Mouse (Mus musculus) myocyte (in vitro differentiated cells): ENCODE measurements around the gene Nek10. TPM values are rescaled to one million over a fixed set of nuclear protein-coding genes. Genes with fewer than 3 reads are reported as not detected.
"Not testable (repeated sequence)": the region's sequence is repeated elsewhere in the genome, so short reads cannot be mapped to it uniquely, and the experiment has no call there.

Experiments used
- H3K27me3 ChIP-seq: one replicate; pipeline ENCODE4 v1.6.1; 2011; ENCODE audit not compliant: control insufficient read depth, insufficient read depth, insufficient read length
- H3K36me3 ChIP-seq: one replicate; pipeline ENCODE4 v1.6.1; 2011; ENCODE audit not compliant: control insufficient read depth, insufficient read depth
- H3K4me2 ChIP-seq: one replicate; pipeline ENCODE4 v1.6.1; 2011; ENCODE audit warnings: low read depth, control low read depth
- H3K4me3 ChIP-seq: one replicate; pipeline ENCODE4 v1.5.1; 2011; ENCODE audit warnings: mild to moderate bottlenecking, control low read depth, moderate library complexity
- H3K79me2 ChIP-seq: one replicate; pipeline ENCODE4 v1.6.1; 2011; ENCODE audit not compliant: control insufficient read depth, insufficient read depth
- H3ac ChIP-seq: one replicate; pipeline ENCODE4 v1.6.1; 2011; ENCODE audit not compliant: control insufficient read depth, insufficient read length
- CEBPB ChIP-seq: IDR thresholded peaks from 2 replicates; pipeline ENCODE4 v1.6.1; 2011; ENCODE audit warnings: mild to moderate bottlenecking, moderate library complexity; ENCODE audit not compliant: poor library complexity, insufficient read depth, severe bottlenecking
- E2F4 ChIP-seq: IDR thresholded peaks from one replicate; pipeline ENCODE4 v1.6.1; 2011; ENCODE audit warnings: mild to moderate bottlenecking, control low read depth, moderate library complexity; ENCODE audit not compliant: insufficient read depth
- MAX ChIP-seq: IDR thresholded peaks from one replicate; pipeline ENCODE4 v1.6.1; 2011; ENCODE audit warnings: low read depth, mild to moderate bottlenecking, control low read depth
- MYOD1 ChIP-seq, 3 experiments: IDR thresholded peaks; one replicate each; pipeline ENCODE4 v1.6.1; 2011; ENCODE audit warnings: control low read depth in 2 of 3, low read depth in 2 of 3, mild to moderate bottlenecking in 2 of 3, moderate library complexity in 1 of 3; ENCODE audit not compliant: insufficient read length in 2 of 3, control insufficient read depth in 1 of 3
- MYOG ChIP-seq, 3 experiments: IDR thresholded peaks; one replicate each; pipeline ENCODE4 v1.6.1; 2011; ENCODE audit warnings: control low read depth in 2 of 3, low read depth in 2 of 3, mild to moderate bottlenecking in 2 of 3; ENCODE audit not compliant: insufficient read length in 2 of 3, control insufficient read depth in 1 of 3, insufficient read depth in 1 of 3
- POLR2A ChIP-seq: IDR thresholded peaks from one replicate; pipeline ENCODE4 v1.6.1; 2011; ENCODE audit warnings: low read depth, mild to moderate bottlenecking, control low read depth, moderate library complexity; ENCODE audit not compliant: insufficient read length
- POLR2AphosphoS2 ChIP-seq: IDR thresholded peaks from one replicate; pipeline ENCODE4 v1.6.1; 2011; ENCODE audit warnings: low read depth, control low read depth; ENCODE audit not compliant: insufficient read length
- REST ChIP-seq: IDR thresholded peaks from one replicate; pipeline ENCODE4 v1.6.1; 2011; ENCODE audit warnings: mild to moderate bottlenecking, control low read depth, moderate library complexity; ENCODE audit not compliant: insufficient read depth, insufficient read length
- SRF ChIP-seq: IDR thresholded peaks from one replicate; pipeline ENCODE4 v1.6.1; 2011; ENCODE audit warnings: low read depth; ENCODE audit not compliant: control insufficient read depth, insufficient read length
- TCF12 ChIP-seq: IDR thresholded peaks from one replicate; pipeline ENCODE4 v1.6.1; 2011; ENCODE audit warnings: mild to moderate bottlenecking, control low read depth; ENCODE audit not compliant: poor library complexity, insufficient read depth, severe bottlenecking
- TCF3 ChIP-seq: IDR thresholded peaks from one replicate; pipeline ENCODE4 v1.6.1; 2011; ENCODE audit warnings: low read depth, control low read depth; ENCODE audit not compliant: insufficient read length
- USF1 ChIP-seq: IDR thresholded peaks from one replicate; pipeline ENCODE4 v1.6.1; 2011; ENCODE audit warnings: low read depth, mild to moderate bottlenecking, control low read depth, moderate library complexity
- polyA plus RNA-seq: library from polyadenylated mRNA; unstranded; fragments of >200 nt; fragmentation: generic; extraction: Trizol; gene quantifications from one replicate; pipeline ENCODE4 v1.2.1, GENCODE M21; 2012; ENCODE audit warnings: missing spikeins

The Nek10 gene
- 0.10 TPM for polyA plus RNA-seq

GRCm38 (mm10) chr14:14803115-14803514 is at the start of gene Nek10:
TSS of gene Nek10 (plus strand) at chr14:14803415.
- not testable (repeated sequence) for H3K27me3 ChIP-seq, H3ac ChIP-seq, H3K4me3 ChIP-seq, H3K79me2 ChIP-seq, H3K4me2 ChIP-seq
- H3K36me3 ChIP-seq: peaks cover 19% of the 10 kb centered on the region

GRCm38 (mm10) chr14:14781169-14781568 is 22.0 kb upstream of the Nek10 start:
- H3K36me3 ChIP-seq: peaks cover 58% of the 10 kb centered on the region
- no peaks in the 10 kb centered on the region for H3K79me2 ChIP-seq

GRCm38 (mm10) chr14:14784223-14784622 is 19.0 kb upstream of the Nek10 start:
- H3ac ChIP-seq: no peak overlapping the region
- no peaks in the 10 kb centered on the region for H3K79me2 ChIP-seq
- H3K36me3 ChIP-seq: peaks cover 63% of the 10 kb centered on the region
- H3K4me2 ChIP-seq: no peak overlapping the region
- TF ChIP-seq MYOG (IDR thresholded peaks at IDR 0.05; ENCODE audit: control insufficient read depth in 1 of 3, insufficient read depth in 1 of 3, insufficient read length in 2 of 3, low read depth in 2 of 3) (no peak), POLR2A (no peak), MAX (no peak), POLR2AphosphoS2 (no peak), TCF3 (no peak), CEBPB (no peak), TCF12 (no peak), E2F4 (no peak), SRF (no peak), USF1 (no peak), MYOD1 (IDR thresholded peaks at IDR 0.05; ENCODE audit: control insufficient read depth in 1 of 3, insufficient read length in 2 of 3, low read depth in 2 of 3) (no peak), REST (no peak)
- H3K27me3 ChIP-seq: no peaks in the 10 kb centered on the region
- no peak overlapping the region for H3K4me3 ChIP-seq

More at GRCm38 (mm10) chr14:14781169-14781568, 22.0 kb upstream of the Nek10 start:
- H3ac ChIP-seq: no peak overlapping the region
- TF ChIP-seq MYOD1 (IDR thresholded peaks at IDR 0.05; ENCODE audit: control insufficient read depth in 1 of 3, insufficient read length in 2 of 3, low read depth in 2 of 3) (no peak), USF1 (no peak), POLR2A (no peak), SRF (no peak), POLR2AphosphoS2 (no peak), MYOG (IDR thresholded peaks at IDR 0.05; ENCODE audit: control insufficient read depth in 1 of 3, insufficient read depth in 1 of 3, insufficient read length in 2 of 3, low read depth in 2 of 3) (no peak), REST (no peak), MAX (no peak), CEBPB (no peak), TCF12 (no peak), TCF3 (no peak), E2F4 (no peak)
- no peak overlapping the region for H3K4me2 ChIP-seq
- H3K27me3 ChIP-seq: no peaks in the 10 kb centered on the region
- H3K4me3 ChIP-seq: no peak overlapping the region

- Histone ChIP-seq H3K27me3 (no peaks in the 10 kb centered on the region), H3K36me3 (peaks cover 51% of the 10 kb centered on the region), H3K4me2 (no peak overlapping the region), H3K79me2 (no peaks in the 10 kb centered on the region), H3ac (no peak overlapping the region), H3K4me3 (no peak overlapping the region)
- TF ChIP-seq SRF (no peak), POLR2A (no peak), TCF12 (no peak), MYOD1 (IDR thresholded peaks at IDR 0.05; ENCODE audit: control insufficient read depth in 1 of 3, insufficient read length in 2 of 3, low read depth in 2 of 3) (no peak), USF1 (no peak), POLR2AphosphoS2 (no peak), REST (no peak), TCF3 (no peak), CEBPB (no peak)
Measured at GRCm38 (mm10) chr14:14786979-14787378, 16.2 kb upstream of the Nek10 start.

GRCm38 (mm10) chr14:14789840-14790470 is 13.3 kb upstream of the Nek10 start:
- Histone ChIP-seq H3K4me2 (no peak overlapping the region), H3K79me2 (no peaks in the 10 kb centered on the region), H3K36me3 (peaks cover 38% of the 10 kb centered on the region), H3K4me3 (no peak overlapping the region), H3K27me3 (no peaks in the 10 kb centered on the region), H3ac (no peak overlapping the region)
- TF ChIP-seq TCF3: no peak
- no peak for TF ChIP-seq SRF
- no peak for TF ChIP-seq USF1
- no peak for TF ChIP-seq POLR2A
- TF ChIP-seq MAX: no peak
- no peak for TF ChIP-seq MYOD1 (IDR thresholded peaks at IDR 0.05; ENCODE audit: control insufficient read depth in 1 of 3, insufficient read length in 2 of 3, low read depth in 2 of 3)
- no peak for TF ChIP-seq MYOG (IDR thresholded peaks at IDR 0.05; ENCODE audit: control insufficient read depth in 1 of 3, insufficient read depth in 1 of 3, insufficient read length in 2 of 3, low read depth in 2 of 3)
- no peak for TF ChIP-seq POLR2AphosphoS2
- no peak for TF ChIP-seq REST
- TF ChIP-seq CEBPB: no peak
- no peak for TF ChIP-seq TCF12
- TF ChIP-seq E2F4: no peak
